Mouse (Mus musculus): ENCODE results near the gene Wbp2nl. TPM values are rescaled to one million over a fixed set of nuclear protein-coding genes. Genes with fewer than 3 reads are reported as not detected.
"Not testable (repeated sequence)": the region's sequence is repeated elsewhere in the genome, so short reads cannot be mapped to it uniquely, and the experiment has no call there.

The Wbp2nl gene
- polyA plus RNA-seq, 1 experiment from 2014 or later, result 0.13 TPM

DNA sequence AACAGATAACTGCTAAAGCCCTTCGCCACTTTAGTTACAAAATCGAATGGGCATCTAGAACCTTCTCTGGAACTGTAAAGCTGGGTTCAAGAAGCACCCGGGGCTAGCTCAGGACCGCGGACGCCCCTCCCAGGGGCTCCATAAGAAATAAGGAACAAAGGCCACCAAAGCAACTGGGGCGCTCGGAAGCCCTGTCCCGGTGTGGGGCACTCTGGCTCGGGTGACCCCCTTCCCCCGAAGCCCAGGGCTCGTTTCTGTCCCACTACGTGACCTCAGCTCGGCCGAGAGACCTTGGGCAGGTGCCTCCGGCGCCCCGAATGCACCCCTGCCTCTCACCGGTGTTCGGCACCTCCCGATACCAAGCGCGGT, 55.0 kb downstream of the Wbp2nl start:
- H3K9me3 ChIP-seq, result no peaks in the 10 kb centered on the region
- H3K4me3 ChIP-seq (replicated peaks), result peak overlapping the region; percentile 80
- H3K4me1 ChIP-seq (replicated peaks), result peaks cover 27% of the 10 kb centered on the region
- under 1% methylated on average over 23 of the region's 23 CpGs for WGBS
- H3K4me2 ChIP-seq (replicated peaks), result peak overlapping the region; percentile 75
- peaks cover 20% of the 10 kb centered on the region for H3K36me3 ChIP-seq
- peak overlapping the region; percentile 97 for H3K9ac ChIP-seq
- no peaks in the 10 kb centered on the region for H3K27me3 ChIP-seq (replicated peaks)
- peak overlapping the region; percentile 75 for H3K27ac ChIP-seq
- ATAC-seq, result peak; percentile 49

DNA sequence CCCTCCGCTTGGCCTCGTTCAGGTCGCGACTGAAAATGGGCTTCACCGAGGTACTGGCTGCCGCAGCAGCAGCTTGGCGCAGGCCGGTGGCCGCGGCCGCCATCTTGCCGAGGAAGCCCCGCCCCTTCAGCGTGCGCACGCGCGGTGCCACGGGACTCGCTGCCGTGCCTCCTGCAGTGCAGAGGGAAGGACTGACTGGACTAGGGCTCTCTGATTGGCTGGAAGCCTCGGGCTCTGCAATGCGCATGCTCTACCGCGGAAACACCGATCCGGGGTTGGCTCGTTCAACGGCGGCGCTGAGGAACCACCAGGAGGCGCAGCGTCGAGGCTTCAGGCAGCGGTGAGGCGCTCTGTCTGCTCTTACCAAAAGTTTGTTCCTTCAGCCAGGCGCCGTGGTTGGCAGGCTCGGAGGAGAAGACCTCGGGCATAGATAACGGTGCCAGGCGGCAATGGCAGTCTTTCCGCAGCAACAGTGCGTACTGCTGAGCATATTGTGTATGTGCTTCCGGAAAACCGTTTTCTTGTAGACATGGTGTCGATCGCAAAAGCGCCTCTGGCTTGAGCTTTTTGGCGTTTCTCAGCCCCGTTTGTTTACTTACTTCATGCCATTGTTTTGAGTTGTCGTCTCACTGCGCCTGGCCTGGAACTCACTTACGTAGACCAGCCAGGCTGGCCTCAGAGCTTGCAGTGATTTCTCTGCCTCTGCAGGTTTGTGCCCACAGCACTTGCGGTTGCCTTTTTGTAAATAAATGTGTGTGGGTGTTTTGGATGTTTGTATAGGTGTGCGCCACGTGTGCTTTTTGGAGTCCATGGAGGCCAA, 55.6 kb downstream of the Wbp2nl start, which contains the start of gene Ndufa6:
Ndufa6 (minus strand) TSS at position 197 of the 820 bp plus-strand sequence.
- H3K36me3 ChIP-seq, result peaks cover 16% of the 10 kb centered on the region
- peak; percentile 98 for ATAC-seq

DNA sequence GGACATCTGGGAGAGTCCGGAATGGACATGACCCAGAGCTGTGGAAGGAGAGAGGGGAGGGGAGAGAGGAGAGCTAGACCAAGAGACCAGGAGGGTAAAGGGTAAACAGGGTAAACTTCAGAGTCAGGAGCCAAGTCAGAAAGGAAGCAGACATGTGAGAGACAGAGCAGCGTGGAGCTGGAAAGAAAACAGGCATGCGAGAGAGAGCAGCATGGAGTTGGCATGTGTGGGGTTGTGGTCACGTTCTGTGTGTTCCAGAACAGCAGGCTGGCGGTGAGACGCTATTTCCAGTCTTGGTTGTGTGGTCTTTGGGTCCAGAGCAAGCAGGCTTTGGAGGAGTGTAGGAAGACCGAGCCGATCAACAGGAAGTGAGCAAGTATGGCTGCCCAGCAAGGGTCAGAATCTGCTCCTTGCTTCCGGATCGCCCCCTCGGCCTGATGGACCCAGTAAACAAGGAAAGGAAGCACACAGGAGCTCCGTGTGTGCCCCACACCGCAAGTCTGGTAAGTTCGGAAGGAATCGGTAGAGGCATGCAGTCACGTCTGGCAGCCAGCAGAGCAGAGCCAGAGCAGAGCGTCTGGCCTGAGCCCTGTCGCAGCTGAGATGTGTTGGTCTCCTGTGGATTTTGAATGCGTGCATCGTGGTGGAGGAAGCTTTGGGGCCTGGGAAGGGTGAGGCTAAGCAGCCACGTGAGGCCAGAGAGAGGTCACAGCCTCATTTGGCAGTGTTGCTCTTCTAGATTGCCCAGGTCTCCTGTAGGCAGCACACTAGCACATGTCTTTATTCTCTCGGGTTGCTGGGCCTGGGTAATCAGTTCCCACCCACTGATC, 59.9 kb downstream of the Wbp2nl start:
- Histone ChIP-seq H3K27me3 (replicated peaks) (no peaks in the 10 kb centered on the region), H3K4me2 (replicated peaks) (0 out of 2 replicates have a peak overlapping the region, but pooled peaks have one; percentile 14), H3K36me3 (no peaks in the 10 kb centered on the region), H3K9ac (no peak overlapping the region), H3K9me3 (no peaks in the 10 kb centered on the region), H3K4me3 (replicated peaks) (no peak overlapping the region), H3K4me1 (replicated peaks) (peaks cover 12% of the 10 kb centered on the region), H3K27ac (peak overlapping the region; percentile 6; the same call in 1 of the 2 replicates)
- ATAC-seq, result no peak
- 49% methylated on average over 22 of the region's 22 CpGs for WGBS

More for the DNA sequence above, 55.6 kb downstream of the Wbp2nl start, which contains the start of gene Ndufa6:
- Histone ChIP-seq H3K4me1 (replicated peaks) (peaks cover 28% of the 10 kb centered on the region), H3K27ac (peak within 1 kb of the TSS; percentile 86), H3K4me3 (replicated peaks) (peak within 1 kb of the TSS; percentile 80), H3K27me3 (replicated peaks) (no peaks in the 10 kb centered on the region), H3K9ac (peak within 1 kb of the TSS; percentile 97), H3K9me3 (no peaks in the 10 kb centered on the region), H3K4me2 (replicated peaks) (peak within 1 kb of the TSS; percentile 75)
- WGBS, result 1% methylated on average over 57 of the region's 57 CpGs

DNA sequence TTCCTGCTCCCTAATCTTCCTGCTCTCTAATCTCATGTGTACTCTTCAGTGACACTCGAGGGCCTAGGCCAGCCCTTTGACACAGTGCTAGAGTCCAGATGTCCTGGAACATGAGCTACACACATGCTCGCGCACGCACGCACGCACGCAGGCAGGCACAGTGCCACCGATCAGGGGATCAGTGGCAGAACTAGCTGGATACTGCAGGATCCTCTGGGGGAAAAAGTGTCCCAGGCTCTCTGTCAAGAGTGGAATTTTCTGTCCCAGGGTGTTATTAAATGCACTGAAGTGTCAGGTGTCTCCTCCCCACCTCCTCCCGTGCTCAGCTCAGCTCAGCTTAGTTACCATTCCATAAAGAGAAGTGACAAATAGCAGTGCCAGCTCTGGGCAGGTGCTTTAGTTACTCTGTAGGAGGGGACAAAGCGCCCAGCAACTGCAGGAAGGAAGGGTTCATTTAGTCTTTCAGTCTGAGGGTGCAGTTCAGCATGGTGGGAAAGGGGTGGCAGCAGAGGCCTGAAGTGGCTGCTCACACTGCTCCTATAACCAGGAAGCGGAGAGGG, 62.8 kb downstream of the Wbp2nl start:
- Histone ChIP-seq H3K4me3 (replicated peaks) (no peak overlapping the region), H3K27me3 (replicated peaks) (no peaks in the 10 kb centered on the region), H3K4me2 (replicated peaks) (no peak overlapping the region), H3K9ac (no peak overlapping the region), H3K27ac (peak overlapping the region; percentile 68), H3K36me3 (no peaks in the 10 kb centered on the region), H3K9me3 (no peaks in the 10 kb centered on the region), H3K4me1 (replicated peaks) (peaks cover 9% of the 10 kb centered on the region)
- ATAC-seq, result peak; percentile 93
- 70% methylated on average over 11 of the region's 11 CpGs for WGBS

DNA sequence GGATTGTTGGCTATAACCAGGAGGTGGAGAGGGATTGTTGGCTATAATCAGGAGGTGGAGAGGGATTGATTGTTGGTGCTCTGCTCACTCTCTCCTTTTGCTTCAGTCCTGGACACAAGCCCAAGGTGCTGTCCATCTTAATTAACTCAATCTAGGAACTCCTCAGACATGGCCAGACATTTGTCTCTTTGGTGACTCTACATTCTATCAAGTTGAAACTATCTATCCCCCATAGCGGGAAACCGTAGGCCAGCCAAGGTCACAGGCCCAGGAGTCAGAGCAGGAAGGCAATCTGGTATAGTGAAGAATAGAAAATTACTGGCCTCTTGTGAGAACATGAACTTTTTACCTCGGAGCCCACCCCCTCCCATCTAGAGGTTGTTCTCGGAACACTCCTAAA, 63.5 kb downstream of the Wbp2nl start:
- no peak overlapping the region for H3K9ac ChIP-seq
- WGBS, result 72% methylated on average over 4 of the region's 4 CpGs
- H3K27me3 ChIP-seq (replicated peaks), result no peaks in the 10 kb centered on the region
- no peak overlapping the region for H3K27ac ChIP-seq
- no peaks in the 10 kb centered on the region for H3K36me3 ChIP-seq
- peaks cover 9% of the 10 kb centered on the region for H3K4me1 ChIP-seq (replicated peaks)
- no peak overlapping the region for H3K4me3 ChIP-seq (replicated peaks)
- ATAC-seq, result no peak
- no peak overlapping the region for H3K4me2 ChIP-seq (replicated peaks)
- no peaks in the 10 kb centered on the region for H3K9me3 ChIP-seq

DNA sequence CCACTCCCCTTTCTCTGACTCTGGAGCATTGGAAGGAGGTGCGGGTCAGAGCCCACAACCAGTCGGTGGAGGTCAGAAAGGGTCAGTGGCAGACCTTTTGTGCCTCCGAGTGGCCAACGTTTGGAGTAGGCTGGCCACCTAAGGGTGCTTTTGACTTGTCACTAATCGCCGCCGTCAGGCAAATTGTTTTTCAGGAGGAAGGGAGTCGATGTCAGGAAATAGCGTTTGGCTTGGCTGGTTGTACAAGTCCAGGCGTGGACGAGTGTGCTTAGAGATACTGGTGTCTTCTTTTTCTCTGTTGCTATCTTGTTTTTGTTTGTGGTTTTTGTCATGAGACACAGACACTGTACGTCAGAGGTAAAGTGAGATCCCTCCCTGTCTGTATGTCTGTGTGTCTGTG, 65.0 kb downstream of the Wbp2nl start:
- H3K9me3 ChIP-seq; H3K9ac ChIP-seq; H3K4me1 ChIP-seq (replicated peaks); H3K4me3 ChIP-seq (replicated peaks); H3K27me3 ChIP-seq (replicated peaks); H3K4me2 ChIP-seq (replicated peaks); H3K27ac ChIP-seq; H3K36me3 ChIP-seq; ATAC-seq: not testable (repeated sequence)
- WGBS, result 70% methylated on average over 8 of the region's 12 CpGs

Other genes starting within 250 kb of the Wbp2nl start
- gene 4930407I10Rik, start 239.8 kb upstream of the Wbp2nl start, polyA plus RNA-seq (2015; fragmentation: Nextera tagmentation; extraction: Ambion mirVana), result not detected in 2 replicates
- not detected in 2 replicates for gene Mei1, start 229.0 kb upstream of the Wbp2nl start, polyA plus RNA-seq (2015; fragmentation: Nextera tagmentation; extraction: Ambion mirVana)
- 12.0 and 12.6 TPM in 2 replicates for gene Ccdc134, start 171.0 kb upstream of the Wbp2nl start, polyA plus RNA-seq (2015; fragmentation: Nextera tagmentation; extraction: Ambion mirVana)
- 163 and 172 TPM in 2 replicates for gene Srebf2, start 151.8 kb upstream of the Wbp2nl start, polyA plus RNA-seq (2015; fragmentation: Nextera tagmentation; extraction: Ambion mirVana)
- gene Shisa8, start 86.1 kb upstream of the Wbp2nl start, polyA plus RNA-seq (2015; fragmentation: Nextera tagmentation; extraction: Ambion mirVana), result 0.10 and 0.15 TPM in 2 replicates
- gene Tnfrsf13c, start 74.6 kb upstream of the Wbp2nl start, polyA plus RNA-seq (2015; fragmentation: Nextera tagmentation; extraction: Ambion mirVana), result 0.25 TPM in 1 of 2 replicates, not detected in the other
- gene Cenpm, start 54.2 kb upstream of the Wbp2nl start, polyA plus RNA-seq (2015; fragmentation: Nextera tagmentation; extraction: Ambion mirVana), result 46.0 and 49.1 TPM in 2 replicates
- 0.13 TPM in 1 of 2 replicates, not detected in the other for gene 1500009C09Rik, start 46.6 kb upstream of the Wbp2nl start, polyA plus RNA-seq (2015; fragmentation: Nextera tagmentation; extraction: Ambion mirVana)
- gene Sept3, start 24.1 kb upstream of the Wbp2nl start, polyA plus RNA-seq (2015; fragmentation: Nextera tagmentation; extraction: Ambion mirVana), result 8.6 and 10.2 TPM in 2 replicates
- gene Naga, start 40.0 kb downstream of the Wbp2nl start, polyA plus RNA-seq (2015; fragmentation: Nextera tagmentation; extraction: Ambion mirVana), result 144 and 176 TPM in 2 replicates
- 13.1 and 13.4 TPM in 2 replicates for gene Pheta2, start 40.0 kb downstream of the Wbp2nl start, polyA plus RNA-seq (2015; fragmentation: Nextera tagmentation; extraction: Ambion mirVana)
- gene Smdt1, start 40.0 kb downstream of the Wbp2nl start, polyA plus RNA-seq (2015; fragmentation: Nextera tagmentation; extraction: Ambion mirVana), result 277 and 308 TPM in 2 replicates
- 502 and 513 TPM in 2 replicates for gene Ndufa6, start 55.4 kb downstream of the Wbp2nl start, polyA plus RNA-seq (2015; fragmentation: Nextera tagmentation; extraction: Ambion mirVana)
- gene Cyp2d22, start 81.3 kb downstream of the Wbp2nl start, polyA plus RNA-seq (2015; fragmentation: Nextera tagmentation; extraction: Ambion mirVana), result 9.0 and 11.2 TPM in 2 replicates
- gene Cyp2d11, start 95.1 kb downstream of the Wbp2nl start, polyA plus RNA-seq (2015; fragmentation: Nextera tagmentation; extraction: Ambion mirVana), result not detected in 2 replicates
- gene Cyp2d10, start 108.2 kb downstream of the Wbp2nl start, polyA plus RNA-seq (2015; fragmentation: Nextera tagmentation; extraction: Ambion mirVana), result 0.83 and 1.0 TPM in 2 replicates
- gene Cyp2d9, start 134.5 kb downstream of the Wbp2nl start, polyA plus RNA-seq (2015; fragmentation: Nextera tagmentation; extraction: Ambion mirVana), result 0.19 and 0.30 TPM in 2 replicates